Mouse (Mus musculus) lung, adult 2 months (tissue): ENCODE data around the gene Nbea. TPM values are rescaled to one million over a fixed set of nuclear protein-coding genes. Genes with fewer than 3 reads are reported as not detected.

Source experiments
- DNase-seq: peaks from one replicate; pipeline ENCODE4 v3.0.0; 2022
- H3K4me1 ChIP-seq: fragments of 200-500 bp; 2 replicates; pipeline ENCODE4 v1.6.1; 2011; ENCODE audit warnings: low read length; ENCODE audit not compliant: control insufficient read depth, insufficient read depth
- H3K4me3 ChIP-seq: fragments of 200-500 bp; replicated peaks from 2 replicates; pipeline ENCODE3; 2011; ENCODE audit warnings: low read depth, mild to moderate bottlenecking, control low read depth, low read length; ENCODE audit errors: extremely low read depth
- CTCF ChIP-seq: fragments of 200-500 bp; IDR thresholded peaks from 2 replicates; pipeline ENCODE4 v1.5.1; 2011; ENCODE audit warnings: mild to moderate bottlenecking, low read length, control low read depth; ENCODE audit not compliant: insufficient read depth
- POLR2A ChIP-seq: fragments of 200-500 bp; IDR thresholded peaks from 2 replicates; pipeline ENCODE4 v1.6.1; 2011; ENCODE audit warnings: low read depth, mild to moderate bottlenecking, control low read depth, low read length, borderline replicate concordance; ENCODE audit errors: extremely low read depth
- WGBS: fragments of 180-500 bp; shearing (Covaris S2); methylation state at CpG from one replicate; pipeline ENCODE4 v1.1.7; 2018; 5-methylcytosine and 5-hydroxymethylcytosine counted together
- polyA plus RNA-seq: library from polyadenylated mRNA; depleted of rRNA; stranded (reverse); fragments of >200 nt; gene quantifications from 2 replicates; pipeline ENCODE4 v1.2.3, GENCODE M21; 2012

The Nbea gene
- polyA plus RNA-seq, 1 experiment: 12.5 TPM

DNA sequence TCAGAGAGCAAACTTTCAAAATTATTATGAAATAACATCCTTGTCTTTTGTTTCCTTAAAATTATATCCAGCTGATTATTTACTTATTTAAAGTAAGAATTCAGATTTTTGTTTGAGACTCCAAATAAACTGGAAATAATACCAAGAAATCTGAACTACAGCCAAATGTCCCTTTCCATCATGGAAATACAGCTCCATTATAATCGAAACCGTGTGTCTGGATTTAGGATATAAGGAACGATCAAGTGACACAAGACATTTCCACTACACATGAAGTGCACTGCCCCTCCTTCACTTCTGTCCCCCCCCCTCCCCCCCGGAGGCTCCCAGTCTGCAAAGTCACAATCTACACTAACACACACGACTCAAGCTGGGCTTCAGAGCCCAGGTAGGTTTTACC lies 367.4 kb downstream of the Nbea start:
- peaks cover 3% of the 10 kb centered on the region for H3K4me1 ChIP-seq
- no peak for TF ChIP-seq POLR2A
- no peak for TF ChIP-seq CTCF
- DNase-seq: no peak
- 55% methylated on average over 5 of the region's 5 CpGs for WGBS
- no peak overlapping the region for H3K4me3 ChIP-seq

DNA sequence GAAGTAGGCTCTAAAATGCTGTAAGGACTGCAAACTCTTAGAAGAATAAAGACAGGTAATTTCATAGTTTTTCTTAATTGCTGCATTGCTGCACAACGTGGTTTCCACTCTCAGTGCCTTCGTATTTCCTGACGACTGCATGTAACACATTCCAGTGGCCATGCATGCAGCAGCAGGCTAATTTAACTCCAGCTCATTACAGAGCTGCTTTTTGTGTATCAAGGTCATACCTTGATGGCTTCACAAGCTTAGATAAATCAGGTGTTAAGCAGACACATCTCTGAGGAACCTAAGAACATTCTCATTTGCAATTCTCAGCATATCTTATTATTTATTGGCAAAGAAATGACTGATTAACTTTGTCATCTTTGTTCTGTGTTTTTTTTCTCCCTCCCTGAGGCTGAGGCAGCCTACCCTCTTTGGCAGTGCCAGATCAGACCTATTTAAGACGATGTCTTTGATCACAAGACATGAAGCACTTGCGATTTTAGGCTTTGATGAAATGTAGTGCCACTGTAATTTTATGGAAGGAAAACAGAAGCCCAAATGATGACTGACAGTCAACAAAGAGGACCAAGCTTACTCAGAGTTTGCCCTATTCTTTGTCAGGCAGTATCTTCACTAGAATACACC lies 368.4 kb downstream of the Nbea start:
- 83% methylated on average over 5 of the region's 5 CpGs for WGBS
- Histone ChIP-seq H3K4me1 (peaks cover 3% of the 10 kb centered on the region), H3K4me3 (no peak overlapping the region)
- DNase-seq: no peak
- TF ChIP-seq POLR2A: no peak
- TF ChIP-seq CTCF: no peak

DNA sequence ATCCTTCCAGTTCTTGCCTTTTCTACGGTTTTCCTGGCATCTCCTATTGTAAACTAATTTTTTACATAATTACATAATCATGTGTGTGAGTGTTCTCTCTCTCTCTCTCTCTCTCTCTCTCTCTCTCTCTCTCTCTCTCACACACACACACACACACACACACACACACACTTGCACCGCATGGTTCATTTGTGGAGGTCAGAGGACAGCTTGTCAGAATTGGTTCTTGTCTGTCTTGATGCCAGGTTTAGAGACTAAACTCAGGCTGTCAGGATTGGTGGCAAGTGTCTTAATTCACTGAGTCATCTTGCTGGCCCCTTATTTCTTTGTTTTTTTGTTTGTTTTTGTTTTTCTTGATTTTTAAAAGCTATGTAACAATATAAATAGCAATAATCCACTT lies 388.7 kb downstream of the Nbea start:
- DNase-seq: no peak
- WGBS: 63% methylated on average over 2 of the region's 2 CpGs
- peaks cover 2% of the 10 kb centered on the region for H3K4me1 ChIP-seq

DNA sequence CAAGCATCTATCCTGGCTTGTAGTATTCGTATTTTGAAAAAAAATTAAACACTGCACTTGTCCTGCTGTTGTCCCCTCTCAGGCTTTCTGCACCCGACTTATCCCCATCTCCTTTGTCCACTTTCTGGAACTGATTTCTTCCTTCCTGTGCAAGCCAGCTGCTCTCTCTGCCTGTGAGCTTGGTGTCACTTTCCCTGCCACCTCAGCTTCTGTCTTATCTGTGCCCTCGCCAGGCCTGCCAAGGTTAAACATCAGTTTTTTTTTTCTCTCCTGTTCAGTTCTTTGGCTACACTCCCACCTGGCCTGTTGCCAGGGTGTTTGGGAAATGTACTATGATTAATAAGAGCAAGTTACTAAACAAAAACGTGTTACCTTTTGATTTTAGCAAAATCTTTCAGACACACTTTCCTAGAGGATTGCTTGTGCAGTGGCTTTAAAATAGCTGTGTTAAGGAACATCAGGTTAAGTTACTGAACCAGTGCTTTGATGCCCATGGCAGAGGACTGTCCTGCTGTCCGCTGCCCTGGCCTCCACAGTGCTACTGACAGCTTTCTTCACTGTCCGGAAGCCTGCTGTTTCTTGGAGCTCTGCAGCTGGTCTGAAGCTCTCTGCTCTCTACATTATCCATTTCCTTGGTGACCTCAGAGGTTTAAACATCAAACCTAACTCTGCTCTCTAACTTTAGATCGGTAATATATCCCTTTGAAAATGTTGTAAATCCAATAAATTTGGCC lies 389.5 kb downstream of the Nbea start:
- DNase-seq: peak; percentile 24
- H3K4me3 ChIP-seq: no peak overlapping the region
- no peak for TF ChIP-seq CTCF
- no peak for TF ChIP-seq POLR2A
- WGBS: 27% methylated on average over 7 of the region's 7 CpGs
- peaks cover 2% of the 10 kb centered on the region for H3K4me1 ChIP-seq

More for the DNA sequence above, 388.7 kb downstream of the Nbea start:
- no peak for TF ChIP-seq CTCF
- TF ChIP-seq POLR2A: no peak
- H3K4me3 ChIP-seq: no peak overlapping the region

DNA sequence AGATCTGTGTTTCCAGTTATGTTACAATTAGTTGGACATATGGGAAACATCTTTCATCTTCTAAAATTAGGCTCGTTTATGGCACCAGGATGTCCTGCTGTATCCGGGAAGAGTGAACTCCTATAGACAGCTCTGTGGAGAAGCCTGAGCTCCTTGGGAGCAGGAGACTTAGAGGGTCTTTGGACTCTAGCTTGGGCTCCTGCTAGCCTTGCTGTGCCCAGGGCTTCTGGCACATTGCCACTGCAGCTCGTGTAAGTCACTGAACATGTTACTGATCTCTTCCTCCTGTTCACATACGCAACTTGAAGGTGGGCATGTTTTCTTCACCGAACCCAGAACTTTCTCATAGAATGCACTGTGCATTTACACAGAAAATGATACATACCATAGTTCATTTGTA lies 391.2 kb downstream of the Nbea start:
- 74% methylated on average over 5 of the region's 5 CpGs for WGBS
- TF ChIP-seq POLR2A (no peak), CTCF (no peak)
- DNase-seq: no peak
- Histone ChIP-seq H3K4me3 (no peak overlapping the region), H3K4me1 (peaks cover 2% of the 10 kb centered on the region)

DNA sequence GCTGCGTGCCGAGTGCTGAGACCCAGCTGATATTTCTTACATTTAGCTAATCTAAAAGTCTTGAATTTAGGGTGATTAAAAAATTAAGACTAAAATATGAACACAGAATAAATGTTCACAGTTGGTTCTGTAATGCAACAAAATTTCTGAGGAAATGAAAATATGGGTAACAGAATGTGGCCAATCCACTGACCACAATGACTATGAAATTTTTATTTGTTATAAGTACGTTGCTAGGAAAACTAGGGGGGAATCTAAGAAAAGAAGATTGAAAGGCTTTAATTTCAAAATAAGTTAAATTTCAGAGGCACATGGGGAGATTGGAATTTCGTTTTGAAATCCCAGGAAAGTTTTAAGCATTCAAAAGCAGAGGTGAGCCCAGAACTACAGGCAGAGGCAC lies 392.9 kb downstream of the Nbea start:
- DNase-seq: no peak
- no peak for TF ChIP-seq CTCF
- TF ChIP-seq POLR2A: no peak
- no peak overlapping the region for H3K4me3 ChIP-seq
- peaks cover 2% of the 10 kb centered on the region for H3K4me1 ChIP-seq
- 84% methylated on average over 4 of the region's 4 CpGs for WGBS

DNA sequence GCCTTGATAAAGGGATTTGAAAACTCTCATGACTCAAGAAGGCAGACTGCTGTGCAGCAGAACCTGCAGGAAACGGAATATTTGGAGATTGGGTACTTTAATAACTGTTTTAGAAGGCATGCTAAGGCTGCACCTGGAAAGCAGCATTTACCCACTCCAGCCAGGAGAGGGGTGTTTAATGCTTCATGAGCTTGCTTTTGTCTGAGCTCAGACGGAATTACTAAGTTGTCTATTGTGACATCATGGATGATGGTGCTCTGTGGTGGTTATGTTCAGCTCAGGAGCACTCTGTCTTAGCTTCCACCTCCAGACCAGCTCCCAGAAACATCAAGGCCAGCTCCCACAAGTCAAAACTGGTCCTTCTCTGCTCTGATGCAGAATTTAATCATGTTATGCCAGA lies 393.6 kb downstream of the Nbea start:
- TF ChIP-seq POLR2A (no peak), CTCF (no peak)
- DNase-seq: no peak
- no peak overlapping the region for H3K4me3 ChIP-seq
- WGBS: 76% methylated on average over 2 of the region's 2 CpGs
- peaks cover 2% of the 10 kb centered on the region for H3K4me1 ChIP-seq

DNA sequence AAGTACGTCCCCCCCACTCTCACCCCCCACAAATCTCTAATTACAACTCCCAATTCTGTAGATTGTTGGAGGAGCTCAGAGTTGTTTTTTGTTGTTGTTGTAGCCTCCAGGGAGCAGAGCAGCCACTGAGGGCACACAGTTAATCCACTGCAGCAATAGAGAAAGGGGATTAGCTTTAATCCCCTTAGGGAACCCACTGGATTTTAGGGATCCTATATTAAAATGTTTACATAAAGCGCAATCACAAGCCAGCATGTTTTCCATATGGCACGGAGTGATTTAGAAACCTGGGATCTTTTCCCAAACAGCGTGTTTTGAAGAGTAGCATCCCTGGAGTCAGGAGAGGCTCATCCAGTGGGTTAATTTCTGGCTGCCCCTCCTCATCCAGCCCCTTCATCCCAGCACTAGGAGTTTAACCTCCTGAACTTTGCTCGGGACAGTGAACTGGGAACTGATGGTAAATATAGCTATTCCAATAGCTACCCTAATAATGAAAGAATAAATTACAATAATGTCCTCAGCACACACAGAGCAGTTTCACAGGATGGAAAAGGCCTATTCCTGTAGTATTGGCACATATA lies 394.8 kb downstream of the Nbea start:
- Histone ChIP-seq H3K4me3 (no peak overlapping the region), H3K4me1 (no peaks in the 10 kb centered on the region; the same call in 1 of the 2 replicates)
- DNase-seq: no peak
- 84% methylated on average over 5 of the region's 5 CpGs for WGBS
- no peak for TF ChIP-seq POLR2A
- TF ChIP-seq CTCF: no peak

DNA sequence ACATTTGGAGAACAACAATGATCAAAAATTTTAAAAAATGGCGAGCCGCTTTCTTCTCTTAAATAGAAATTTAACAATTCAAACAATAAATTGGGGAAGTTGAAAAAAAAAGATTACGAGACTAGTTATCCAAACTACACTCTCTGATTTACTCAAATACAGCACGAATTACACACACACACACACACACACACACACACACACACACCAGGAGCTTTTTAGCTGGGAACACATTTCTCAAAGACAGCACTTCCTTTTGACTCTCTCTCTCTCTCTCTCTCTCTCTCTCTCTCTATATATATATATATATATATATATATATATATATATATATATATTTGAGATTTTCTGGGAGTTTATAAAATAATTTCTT lies 395.3 kb downstream of the Nbea start:
- DNase-seq: no peak
- H3K4me3 ChIP-seq: no peak overlapping the region

More for the DNA sequence above, 395.3 kb downstream of the Nbea start:
- TF ChIP-seq POLR2A (no peak), CTCF (no peak)
- WGBS: 49% methylated on average over 4 of the region's 4 CpGs
- H3K4me1 ChIP-seq: no peaks in the 10 kb centered on the region; the same call in 1 of the 2 replicates
